Mouse (Mus musculus): ENCODE results near the gene Olfr1337.
"Not testable (repeated sequence)": the region's sequence is repeated elsewhere in the genome, so short reads cannot be mapped to it uniquely, and the experiment has no call there.

Gene Olfr1337

GRCm38 (mm10) chr4:118782486-118782885 lies at the start of gene Olfr1337:
Gene Olfr1337, minus strand, starts transcription at chr4:118782586.
- no peak for DNase-seq

GRCm38 (mm10) chr4:118818921-118819320 lies 36.5 kb upstream of the Olfr1337 start:
- no peak for DNase-seq

- DNase-seq, result no peak
These were observed 27.5 kb upstream of the Olfr1337 start, which contains the start of gene Olfr1335 for GRCm38 (mm10) chr4:118809844-118810243. Gene Olfr1335, minus strand, starts transcription at chr4:118809944.

- DNase-seq, result not testable (repeated sequence)
These were observed 10.4 kb upstream of the Olfr1337 start for GRCm38 (mm10) chr4:118792796-118793195.

- no peak for DNase-seq
These were observed 23.7 kb downstream of the Olfr1337 start, which contains the start of gene Olfr1338 for GRCm38 (mm10) chr4:118758637-118759036. Gene Olfr1338, minus strand, starts transcription at chr4:118758737.

- DNase-seq, result no peak
These were observed 40.5 kb downstream of the Olfr1337 start for GRCm38 (mm10) chr4:118741881-118742280.

- DNase-seq, result no peak
These were observed 41.2 kb downstream of the Olfr1337 start for GRCm38 (mm10) chr4:118740988-118741698.

- no peak for DNase-seq
These were observed 42.8 kb downstream of the Olfr1337 start for GRCm38 (mm10) chr4:118739574-118739973.

- DNase-seq, result no peak
These were observed 50.5 kb downstream of the Olfr1337 start, which contains the start of gene Olfr1339 for GRCm38 (mm10) chr4:118731875-118732274. Gene Olfr1339, plus strand, starts transcription at chr4:118732175.
